Mouse (Mus musculus) embryonic facial prominence, embryonic 10.5 days (tissue): ENCODE data around the gene Zfp326. TPM values are rescaled to one million over a fixed set of nuclear protein-coding genes. Genes with fewer than 3 reads are reported as not detected.

Experiments used
- DNase-seq: peaks from one replicate; pipeline ENCODE4 v3.0.0-alpha.2; 2017; ENCODE audit warnings: low spot score
- H3K27ac ChIP-seq: fragments of 300-500 bp; sonication (generic); replicated peaks from 2 replicates; pipeline ENCODE4 v1.5.1; 2016; ENCODE audit warnings: mild to moderate bottlenecking
- H3K27me3 ChIP-seq: fragments of 300-500 bp; sonication (generic); replicated peaks from 2 replicates; pipeline ENCODE4 v1.6.1; 2016; ENCODE audit warnings: low read depth, mild to moderate bottlenecking; ENCODE audit not compliant: poor library complexity, severe bottlenecking
- H3K36me3 ChIP-seq: fragments of 300-500 bp; sonication (generic); replicated peaks from 2 replicates; pipeline ENCODE4 v1.6.1; 2016; ENCODE audit warnings: mild to moderate bottlenecking, moderate library complexity
- H3K4me1 ChIP-seq: fragments of 300-500 bp; sonication (generic); 2 replicates; pipeline ENCODE4 v1.6.1; 2016
- H3K4me3 ChIP-seq: fragments of 300-500 bp; sonication (generic); 2 replicates; pipeline ENCODE4 v1.5.1; 2016; ENCODE audit warnings: mild to moderate bottlenecking, moderate library complexity
- H3K9me3 ChIP-seq: fragments of 300-500 bp; sonication (generic); 2 replicates; pipeline ENCODE4 v1.6.1; 2016; ENCODE audit warnings: mild to moderate bottlenecking
- WGBS: fragments of 180-500 bp; shearing (Covaris S2); methylation state at CpG from one replicate; pipeline ENCODE4 v1.1.7; 2016; 5-methylcytosine and 5-hydroxymethylcytosine counted together
- polyA plus RNA-seq: library from polyadenylated mRNA; unstranded; fragments of >200 nt; fragmentation: Nextera tagmentation; extraction: Ambion mirVana; gene quantifications from 2 replicates; pipeline ENCODE4 v1.2.1, GENCODE M21; 2016

Gene Zfp326
- polyA plus RNA-seq, 1 experiment from 2014 or later = 56.2 TPM

DNA sequence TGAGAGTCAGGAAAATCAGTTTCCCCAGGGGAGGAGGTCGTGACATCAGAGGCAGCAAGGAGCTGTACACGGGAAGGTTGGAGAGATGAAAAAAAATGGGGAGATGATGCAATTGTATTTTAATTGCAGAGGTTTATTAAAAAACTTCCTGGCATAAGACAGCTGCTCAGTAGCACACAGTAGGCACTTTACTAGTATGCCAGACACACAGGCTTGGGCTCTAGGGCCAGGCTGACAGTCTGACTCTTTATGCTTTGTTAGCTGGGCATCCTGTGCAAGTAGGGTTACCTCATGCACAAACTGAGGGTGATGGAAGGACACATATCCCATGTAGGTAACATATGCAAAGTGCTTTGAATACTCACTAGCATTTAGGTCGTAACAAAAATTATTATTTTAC is 5.2 kb upstream of the Zfp326 start:
- Histone ChIP-seq H3K4me3 (no peak overlapping the region), H3K9me3 (no peaks in the 10 kb centered on the region), H3K36me3 (no peaks in the 10 kb centered on the region), H3K4me1 (peaks cover 16% of the 10 kb centered on the region), H3K27ac (no peak overlapping the region), H3K27me3 (no peaks in the 10 kb centered on the region; the same call in 1 of the 2 replicates)
- 83% methylated on average over 3 of the region's 3 CpGs for WGBS
- DNase-seq = no peak

DNA sequence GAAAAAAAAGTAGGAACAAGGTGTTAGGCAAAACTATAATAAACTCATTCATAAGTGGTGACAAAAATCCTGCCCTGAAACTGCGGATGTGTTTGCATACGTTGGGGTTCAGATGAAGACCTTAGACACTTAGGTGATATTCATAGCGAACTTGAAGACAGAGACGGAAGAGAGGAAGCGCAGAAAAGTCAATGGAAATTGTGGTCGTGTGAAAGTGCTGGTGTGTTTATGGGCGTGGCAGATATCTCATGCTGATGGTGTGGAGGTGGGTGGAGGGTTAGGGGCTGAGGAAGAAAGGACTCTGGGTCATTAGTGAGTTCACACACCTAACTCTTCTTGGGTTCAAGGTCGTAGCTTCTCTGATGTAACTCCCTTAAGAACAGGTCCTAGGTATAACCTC is 4.2 kb upstream of the Zfp326 start:
- Histone ChIP-seq H3K27ac (no peak overlapping the region), H3K4me1 (peaks cover 18% of the 10 kb centered on the region), H3K9me3 (no peaks in the 10 kb centered on the region), H3K4me3 (no peak overlapping the region), H3K27me3 (no peaks in the 10 kb centered on the region; the same call in 1 of the 2 replicates), H3K36me3 (no peaks in the 10 kb centered on the region)
- WGBS = 81% methylated on average over 8 of the region's 8 CpGs
- no peak for DNase-seq

DNA sequence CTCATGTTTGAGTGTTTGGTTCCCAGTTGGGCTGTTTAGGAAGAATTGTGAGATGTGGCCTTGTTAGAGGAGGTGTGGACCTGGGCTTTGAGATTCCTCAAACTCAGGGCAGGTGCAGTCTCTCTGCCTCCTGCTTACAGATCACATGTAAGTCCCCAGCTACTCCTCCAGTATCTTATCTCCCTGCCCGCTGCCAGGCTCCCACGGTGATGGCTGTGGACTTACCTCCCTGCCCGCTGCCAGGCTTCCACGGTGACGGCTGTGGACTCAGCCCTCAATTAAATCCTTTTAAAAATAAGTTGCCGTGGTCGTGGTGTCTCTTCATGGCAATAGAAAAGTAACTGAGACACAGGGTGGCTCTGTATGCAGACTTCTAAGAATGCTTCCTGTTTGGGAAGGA is 3.4 kb upstream of the Zfp326 start:
- 72% methylated on average over 7 of the region's 7 CpGs for WGBS
- Histone ChIP-seq H3K27me3 (no peaks in the 10 kb centered on the region; the same call in 1 of the 2 replicates), H3K36me3 (no peaks in the 10 kb centered on the region), H3K4me1 (peaks cover 18% of the 10 kb centered on the region), H3K4me3 (no peak overlapping the region), H3K9me3 (no peaks in the 10 kb centered on the region), H3K27ac (no peak overlapping the region)
- no peak for DNase-seq

DNA sequence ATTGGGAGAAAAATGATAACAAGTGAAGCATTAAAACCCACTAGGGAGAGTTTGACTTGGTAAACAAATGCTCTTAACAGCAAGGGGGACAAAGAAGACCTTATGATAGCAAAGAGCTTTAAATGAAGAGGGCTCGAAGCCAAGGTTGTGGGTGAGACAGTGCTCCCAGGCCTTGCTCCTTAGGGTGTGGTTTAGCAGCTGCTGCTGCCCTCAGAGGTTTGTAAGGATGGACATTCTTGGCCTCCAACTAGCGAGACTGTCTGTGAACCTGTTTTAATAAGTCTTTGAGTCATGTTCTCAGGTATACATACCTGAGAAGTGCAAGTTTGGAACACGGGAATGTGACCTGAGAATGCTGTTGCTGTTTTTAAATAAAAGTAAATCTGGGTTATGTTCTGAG is 2.6 kb upstream of the Zfp326 start:
- Histone ChIP-seq H3K27me3 (no peaks in the 10 kb centered on the region; the same call in 1 of the 2 replicates), H3K4me3 (no peak overlapping the region), H3K36me3 (no peaks in the 10 kb centered on the region), H3K27ac (no peak overlapping the region), H3K4me1 (peaks cover 23% of the 10 kb centered on the region), H3K9me3 (no peaks in the 10 kb centered on the region)
- 78% methylated on average over 3 of the region's 3 CpGs for WGBS
- no peak for DNase-seq

DNA sequence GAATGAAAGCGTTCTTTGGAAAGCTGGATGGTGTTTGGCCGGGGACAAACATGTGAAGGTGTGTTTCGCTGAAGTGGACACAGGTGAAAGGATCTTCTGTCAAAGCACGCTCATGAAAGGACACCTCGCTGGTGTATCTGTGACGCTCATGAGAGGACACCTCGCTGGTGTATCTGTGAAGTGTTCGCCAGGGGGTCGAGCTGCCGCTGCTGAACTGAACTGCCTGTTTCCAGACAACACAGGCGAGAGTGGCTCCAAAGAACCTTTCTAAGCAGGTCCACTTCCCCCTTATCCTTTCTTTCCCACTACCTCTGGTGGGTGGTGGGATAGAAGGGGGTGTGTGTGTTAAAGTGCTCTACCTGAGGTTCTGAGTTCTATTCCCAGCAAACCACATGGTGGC is 1.9 kb upstream of the Zfp326 start:
- no peak for DNase-seq
- WGBS = 97% methylated on average over 11 of the region's 11 CpGs
- Histone ChIP-seq H3K4me1 (peaks cover 30% of the 10 kb centered on the region), H3K36me3 (peaks cover under 1% of the 10 kb centered on the region), H3K27me3 (no peaks in the 10 kb centered on the region; the same call in 1 of the 2 replicates), H3K9me3 (no peaks in the 10 kb centered on the region), H3K27ac (no peak overlapping the region), H3K4me3 (no peak overlapping the region)

DNA sequence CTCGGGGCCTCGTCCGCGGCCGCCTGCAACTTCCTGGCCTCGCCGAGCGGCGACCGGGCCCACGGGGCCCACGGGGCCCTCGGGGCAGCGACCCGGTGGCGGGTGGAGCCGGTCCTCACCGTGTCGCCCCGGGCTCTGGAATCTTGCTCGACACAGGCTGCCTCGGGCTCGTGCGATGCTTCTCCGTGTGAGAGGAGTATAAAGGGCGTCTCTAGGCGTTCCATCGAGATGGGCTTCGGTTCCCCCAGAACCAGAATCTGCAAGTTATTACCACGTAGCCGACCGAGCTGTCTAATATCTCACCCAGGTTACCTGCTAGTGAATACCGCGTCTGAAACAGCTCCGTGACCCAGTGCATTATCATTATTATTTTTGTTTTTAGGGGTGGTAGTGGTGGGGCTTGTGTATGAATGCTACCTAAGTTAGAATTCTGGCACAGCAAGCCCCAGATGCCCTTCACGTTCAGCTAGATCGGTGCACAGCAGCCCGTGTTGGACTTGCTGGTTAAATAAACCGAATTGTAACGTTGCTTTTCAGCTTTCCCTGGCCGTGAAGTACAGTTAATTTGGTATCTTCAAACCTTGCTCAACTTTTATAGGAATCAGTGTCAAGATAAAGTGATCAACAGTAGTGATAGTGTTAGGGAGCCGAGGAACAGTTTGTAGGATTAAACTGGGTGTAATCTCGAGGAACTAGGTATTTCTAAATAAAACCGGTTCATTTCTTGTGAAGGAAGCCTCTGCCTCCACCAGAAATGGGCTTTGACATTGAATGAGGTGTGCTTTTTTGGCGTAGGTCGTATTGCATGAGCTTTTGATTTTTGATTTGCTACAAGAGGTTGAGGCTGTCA is 785 bp downstream of the Zfp326 start:
- DNase-seq = no peak
- WGBS = 1% methylated on average over 46 of the region's 46 CpGs

DNA sequence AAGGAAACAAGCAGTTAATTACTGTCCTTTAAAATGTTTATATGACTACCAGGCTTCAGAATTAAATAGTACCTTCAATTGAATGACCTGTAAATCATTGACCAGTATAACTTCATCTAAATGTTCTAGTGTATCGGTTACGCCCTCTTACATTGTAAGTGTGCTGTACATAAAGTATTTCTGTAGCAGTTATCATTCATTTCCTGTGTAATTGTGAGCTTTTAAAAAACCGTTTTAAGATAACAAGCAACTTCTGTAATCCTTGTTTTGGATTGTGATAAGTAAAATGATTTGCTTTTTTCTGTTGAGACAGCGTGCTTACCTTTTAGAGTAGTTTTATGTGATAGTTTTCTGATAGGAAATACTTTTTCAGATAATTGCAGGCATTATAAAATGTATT is 11.0 kb downstream of the Zfp326 start:
- no peaks in the 10 kb centered on the region for H3K4me1 ChIP-seq
- H3K27ac ChIP-seq = no peak overlapping the region
- H3K27me3 ChIP-seq = no peaks in the 10 kb centered on the region
- H3K4me3 ChIP-seq = no peak overlapping the region
- peaks cover 87% of the 10 kb centered on the region for H3K36me3 ChIP-seq
- DNase-seq = no peak
- 94% methylated on average over 4 of the region's 4 CpGs for WGBS
- no peaks in the 10 kb centered on the region for H3K9me3 ChIP-seq

More for the DNA sequence above, 785 bp downstream of the Zfp326 start:
- H3K4me3 ChIP-seq = peak overlapping the region; percentile 99
- H3K27me3 ChIP-seq = no peaks in the 10 kb centered on the region; the same call in 1 of the 2 replicates
- H3K27ac ChIP-seq = peak overlapping the region; percentile 100
- peaks cover 24% of the 10 kb centered on the region for H3K36me3 ChIP-seq
- no peaks in the 10 kb centered on the region for H3K9me3 ChIP-seq
- peaks cover 34% of the 10 kb centered on the region for H3K4me1 ChIP-seq

DNA sequence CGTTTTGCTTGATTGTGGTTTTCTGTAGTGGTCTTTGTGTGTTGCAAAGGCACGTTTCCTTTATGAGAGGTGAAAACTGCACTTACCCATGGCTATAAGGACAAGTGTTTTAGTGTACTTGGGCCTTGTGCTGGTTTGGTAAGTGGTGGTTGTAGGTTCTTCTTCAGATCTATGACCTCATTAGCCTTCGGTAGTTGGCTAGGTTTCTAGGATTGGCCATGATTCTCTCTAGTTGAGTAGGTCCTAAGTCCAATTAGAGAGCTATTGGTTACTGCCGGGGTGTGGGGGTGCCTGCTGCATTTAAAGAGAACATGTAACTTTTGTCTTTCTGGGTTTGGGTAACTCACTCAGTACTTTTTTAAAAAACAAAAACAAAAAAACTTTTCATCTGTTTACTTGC is 21.8 kb downstream of the Zfp326 start:
- Histone ChIP-seq H3K4me3 (no peak overlapping the region), H3K36me3 (peaks cover 72% of the 10 kb centered on the region), H3K27me3 (no peaks in the 10 kb centered on the region), H3K4me1 (no peaks in the 10 kb centered on the region), H3K9me3 (no peaks in the 10 kb centered on the region), H3K27ac (no peak overlapping the region)
- no peak for DNase-seq
- WGBS = 96% methylated on average over 4 of the region's 4 CpGs

DNA sequence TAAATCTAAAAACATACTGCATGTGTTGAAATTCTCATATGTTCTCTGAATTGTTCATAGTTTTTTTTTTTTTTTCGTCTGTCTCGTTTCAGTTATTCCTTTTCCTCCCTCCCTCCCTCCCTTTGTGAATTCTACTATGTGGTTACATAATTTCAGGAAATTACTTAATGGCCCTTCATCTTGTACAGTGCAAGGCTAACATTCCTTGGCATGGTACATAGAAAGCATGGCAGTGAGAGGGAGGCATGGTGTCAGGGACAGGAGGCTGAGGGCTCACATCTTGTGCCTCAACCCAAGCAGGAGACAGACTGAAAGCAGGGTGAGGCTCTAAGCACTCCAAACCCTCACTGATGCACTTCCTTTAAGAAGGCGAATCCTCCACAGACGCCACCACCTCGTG is 32.8 kb downstream of the Zfp326 start:
- no peak for DNase-seq
- Histone ChIP-seq H3K27me3 (no peaks in the 10 kb centered on the region), H3K4me3 (no peak overlapping the region), H3K9me3 (no peaks in the 10 kb centered on the region), H3K27ac (no peak overlapping the region), H3K36me3 (peaks cover 94% of the 10 kb centered on the region), H3K4me1 (no peaks in the 10 kb centered on the region)
- 92% methylated on average over 5 of the region's 5 CpGs for WGBS

DNA sequence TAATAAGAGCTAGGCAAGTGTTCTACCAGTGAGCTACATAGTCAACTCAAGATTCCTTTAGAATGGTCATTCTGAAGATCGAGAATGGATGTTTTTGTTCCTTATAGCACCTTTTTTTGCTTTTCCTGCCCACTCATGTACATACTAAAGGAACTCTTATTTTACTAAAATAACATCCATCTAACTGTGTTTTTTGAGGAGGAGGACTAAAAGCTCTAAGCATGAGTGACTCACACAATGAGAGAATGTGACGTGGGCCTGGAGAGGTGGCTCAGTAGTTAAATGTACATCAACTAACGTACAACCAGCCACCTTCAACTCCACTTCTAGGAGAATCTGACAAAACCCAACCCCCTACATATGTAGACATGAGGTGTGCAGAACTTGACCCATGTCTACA is 33.3 kb downstream of the Zfp326 start:
- Histone ChIP-seq H3K36me3 (peaks cover 94% of the 10 kb centered on the region), H3K4me1 (no peaks in the 10 kb centered on the region), H3K4me3 (no peak overlapping the region), H3K27ac (no peak overlapping the region), H3K27me3 (no peaks in the 10 kb centered on the region), H3K9me3 (no peaks in the 10 kb centered on the region)
- 95% methylated on average over 3 of the region's 3 CpGs for WGBS
- no peak for DNase-seq

DNA sequence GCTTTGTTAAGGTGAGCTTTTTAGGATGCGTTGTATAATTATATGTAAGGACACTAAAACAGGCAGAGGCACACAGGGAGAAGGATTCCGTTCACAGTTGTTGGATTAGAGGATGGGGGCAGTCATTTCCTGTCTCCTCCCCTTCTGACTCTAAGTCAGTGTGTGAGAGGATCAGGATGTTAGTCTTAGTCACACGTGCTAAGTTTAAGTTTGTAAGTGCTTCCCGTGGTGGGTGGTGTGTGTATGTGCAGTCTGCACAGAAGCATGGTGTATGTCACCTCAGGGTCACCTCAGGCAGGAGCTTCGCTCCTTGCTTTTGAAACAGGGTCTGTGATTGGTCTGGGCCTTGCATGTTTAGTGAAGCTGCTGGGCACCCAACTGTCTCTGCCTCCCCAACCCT is 35.1 kb downstream of the Zfp326 start:
- Histone ChIP-seq H3K27me3 (no peaks in the 10 kb centered on the region), H3K27ac (no peak overlapping the region), H3K9me3 (no peaks in the 10 kb centered on the region), H3K4me3 (no peak overlapping the region), H3K36me3 (peaks cover 99% of the 10 kb centered on the region), H3K4me1 (no peaks in the 10 kb centered on the region)
- no peak for DNase-seq
- 91% methylated on average over 5 of the region's 5 CpGs for WGBS

DNA sequence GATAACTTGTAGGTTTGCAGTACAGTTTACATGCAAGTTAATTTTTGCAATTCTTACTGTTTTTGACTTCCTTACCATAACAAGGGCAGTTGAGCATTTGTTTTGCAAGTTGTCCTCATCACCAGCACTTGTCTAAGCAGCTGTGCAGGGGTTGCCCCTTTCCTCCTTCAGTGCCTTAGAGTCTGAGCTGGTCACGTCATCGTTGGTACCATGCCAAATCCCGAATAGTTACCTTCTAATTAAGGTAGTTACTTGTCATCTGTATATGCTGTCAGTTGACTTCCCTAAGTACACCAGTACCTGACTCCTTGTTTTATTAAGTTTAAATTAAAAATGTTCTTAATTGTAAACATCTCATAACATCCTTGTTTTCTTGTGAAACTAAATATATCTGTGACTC is 41.0 kb downstream of the Zfp326 start:
- no peak for DNase-seq
- Histone ChIP-seq H3K4me1 (no peaks in the 10 kb centered on the region), H3K36me3 (peaks cover 82% of the 10 kb centered on the region), H3K27ac (no peak overlapping the region), H3K4me3 (no peak overlapping the region), H3K27me3 (no peaks in the 10 kb centered on the region), H3K9me3 (no peaks in the 10 kb centered on the region; the same call in 1 of the 2 replicates)
- WGBS = 95% methylated on average over 3 of the region's 3 CpGs

DNA sequence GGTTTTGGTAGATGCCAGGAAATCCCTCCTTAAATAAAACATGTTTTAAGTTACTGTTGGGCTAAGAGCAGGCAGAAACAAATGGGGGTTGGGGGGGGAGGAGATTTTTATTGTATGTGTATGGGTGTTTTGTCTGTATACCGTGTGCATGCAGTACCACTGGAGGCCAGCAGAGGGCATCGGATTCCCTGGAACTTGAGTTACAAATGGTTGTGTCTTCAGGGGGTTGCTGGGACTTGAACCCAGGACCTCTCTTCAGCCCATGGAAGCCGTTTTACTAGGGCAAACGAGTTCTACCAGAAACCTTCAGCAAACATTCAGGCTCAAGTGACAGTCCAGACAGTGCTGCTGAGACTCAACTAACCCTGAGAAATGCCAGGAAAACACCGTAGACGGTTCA is 41.9 kb downstream of the Zfp326 start:
- Histone ChIP-seq H3K27ac (no peak overlapping the region), H3K4me3 (no peak overlapping the region), H3K36me3 (peaks cover 73% of the 10 kb centered on the region), H3K9me3 (no peaks in the 10 kb centered on the region; the same call in 1 of the 2 replicates), H3K4me1 (0 out of 2 replicates have a peak, but pooled peaks cover 5% of the 10 kb centered on the region), H3K27me3 (no peaks in the 10 kb centered on the region)
- WGBS = 85% methylated on average over 6 of the region's 6 CpGs
- peak; percentile 53 for DNase-seq
